Mouse (Mus musculus) limb, embryonic 11.5 days (tissue): ENCODE measurements around the gene Ncdn. TPM values are rescaled to one million over a fixed set of nuclear protein-coding genes. Genes with fewer than 3 reads are reported as not detected.
A peak's percentile ranks its signal among the peaks of the same experiment; 100 is the strongest.

ENCODE experiments used
- ATAC-seq: fragments of 200-750 bp; cut with Nextera tagmentation; 2 replicates; pipeline ENCODE4 v1.8.0; 2017; ENCODE audit warnings: low read depth; ENCODE audit not compliant: insufficient number of reproducible peaks, low FRiP score, low TSS enrichment
- DNase-seq: peaks from one replicate; pipeline ENCODE4 v3.0.0-alpha.2; 2015; ENCODE audit warnings: low spot score
- H3K27ac ChIP-seq: fragments of 300-500 bp; sonication (generic); replicated peaks from 2 replicates; pipeline ENCODE4 v1.5.1; 2014; ENCODE audit warnings: low read depth, mild to moderate bottlenecking, low read length
- H3K27me3 ChIP-seq: fragments of 300-500 bp; sonication (generic); 2 replicates; pipeline ENCODE4 v1.6.1; 2014; ENCODE audit warnings: mild to moderate bottlenecking, low read length, mixed read lengths; ENCODE audit not compliant: control insufficient read depth, insufficient read depth
- H3K36me3 ChIP-seq: fragments of 300-500 bp; sonication (generic); 2 replicates; pipeline ENCODE4 v1.6.1; 2014; ENCODE audit warnings: mild to moderate bottlenecking, low read length, moderate library complexity, mixed read lengths; ENCODE audit not compliant: control insufficient read depth, insufficient read depth
- H3K4me1 ChIP-seq: fragments of 300-500 bp; sonication (generic); 2 replicates; pipeline ENCODE4 v1.6.1; 2014; ENCODE audit warnings: low read length, mixed read lengths; ENCODE audit not compliant: control insufficient read depth, insufficient read depth
- H3K4me2 ChIP-seq: fragments of 300-500 bp; sonication (generic); 2 replicates; pipeline ENCODE4 v1.6.1; 2014; ENCODE audit warnings: low read depth, mild to moderate bottlenecking, moderate library complexity; ENCODE audit not compliant: severe bottlenecking
- H3K4me3 ChIP-seq: fragments of 300-500 bp; sonication (generic); 2 replicates; pipeline ENCODE4 v1.5.1; 2014; ENCODE audit warnings: low read depth, low read length
- H3K9ac ChIP-seq: fragments of 300-500 bp; sonication (generic); 2 replicates; pipeline ENCODE4 v1.6.1; 2014; ENCODE audit warnings: mild to moderate bottlenecking, low read length
- H3K9me3 ChIP-seq: fragments of 300-500 bp; sonication (generic); 2 replicates; pipeline ENCODE4 v1.6.1; 2016; ENCODE audit warnings: low read length; ENCODE audit not compliant: control insufficient read depth
- WGBS: fragments of 180-500 bp; shearing (Covaris S2); extraction: QIAGEN DNeasy Blood & Tissue Kit; methylation state at CpG from one replicate; pipeline ENCODE4 v1.1.7; 2014; 5-methylcytosine and 5-hydroxymethylcytosine counted together
- polyA plus RNA-seq: library from polyadenylated mRNA; unstranded; fragments of >200 nt; fragmentation: Nextera tagmentation; extraction: Ambion mirVana; gene quantifications from 2 replicates; pipeline ENCODE4 v1.2.1, GENCODE M21; 2014

Gene Ncdn
- polyA plus RNA-seq, 1 experiment from 2014 or later: 25.7 TPM

DNA sequence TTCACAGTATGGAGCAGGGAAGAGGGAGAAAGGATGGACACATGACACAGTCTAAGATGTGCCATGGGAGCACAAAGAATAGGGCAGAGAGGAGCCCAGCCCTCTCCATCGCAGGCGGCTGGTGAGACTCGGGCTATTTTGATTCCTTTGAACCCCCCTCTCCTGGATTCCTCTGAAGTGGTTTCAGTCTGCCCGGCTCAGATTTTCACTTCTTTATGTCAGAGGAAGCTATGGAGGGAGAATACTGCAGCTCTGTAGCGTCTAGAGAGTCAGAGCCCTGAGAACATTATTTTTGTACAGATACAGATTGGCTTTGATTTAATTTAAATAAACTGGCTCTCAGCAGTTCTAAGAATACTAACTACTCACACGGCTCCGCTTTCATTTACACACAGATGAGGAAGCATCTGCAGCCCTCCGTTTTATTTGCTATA, 25.9 kb upstream of the Ncdn start:
- Histone ChIP-seq H3K9me3 (no peaks in the 10 kb centered on the region), H3K4me3 (no peak overlapping the region), H3K4me1 (peaks cover 10% of the 10 kb centered on the region; the same call in 1 of the 2 replicates), H3K36me3 (no peaks in the 10 kb centered on the region), H3K9ac (no peak overlapping the region), H3K27me3 (no peaks in the 10 kb centered on the region), H3K27ac (no peak overlapping the region), H3K4me2 (no peak overlapping the region)
- no peak for ATAC-seq
- WGBS: 48% methylated on average over 8 of the region's 8 CpGs
- no peak for DNase-seq

GRCm38 (mm10) chr4:126775182-126775581, 21.9 kb upstream of the Ncdn start:
- Histone ChIP-seq H3K27me3 (no peaks in the 10 kb centered on the region), H3K9me3 (no peaks in the 10 kb centered on the region), H3K4me2 (no peak overlapping the region), H3K9ac (no peak overlapping the region), H3K4me3 (no peak overlapping the region), H3K4me1 (0 out of 2 replicates have a peak, but pooled peaks cover 2% of the 10 kb centered on the region), H3K27ac (no peak overlapping the region), H3K36me3 (no peaks in the 10 kb centered on the region)
- 45% methylated on average over 1 of the region's 1 CpGs for WGBS
- DNase-seq (no peak), ATAC-seq (no peak)

DNA sequence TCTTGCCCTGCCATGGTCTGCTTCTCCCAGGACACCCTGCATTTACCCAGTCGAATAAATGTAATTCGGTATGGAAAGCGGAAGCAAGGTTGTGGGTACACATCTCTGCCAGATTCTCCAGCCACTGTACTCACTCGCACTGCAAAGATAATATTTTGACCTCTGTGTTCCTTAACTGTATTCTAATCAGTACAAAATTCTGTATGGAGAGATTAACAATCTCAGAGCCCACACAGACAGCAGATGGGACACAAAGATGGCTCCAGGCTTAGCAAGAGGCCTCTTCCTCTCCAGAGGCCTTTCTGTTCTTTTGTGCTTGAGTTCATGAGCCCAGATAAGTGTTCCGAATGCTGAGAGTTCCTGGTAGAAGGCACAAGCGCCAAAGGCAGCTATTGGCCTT, 20.6 kb upstream of the Ncdn start:
- H3K4me3 ChIP-seq: no peak overlapping the region
- DNase-seq (no peak), ATAC-seq (no peak)
- no peaks in the 10 kb centered on the region for H3K27me3 ChIP-seq
- no peaks in the 10 kb centered on the region for H3K36me3 ChIP-seq
- no peak overlapping the region for H3K27ac ChIP-seq
- 92% methylated on average over 6 of the region's 6 CpGs for WGBS
- no peak overlapping the region for H3K9ac ChIP-seq
- no peak overlapping the region for H3K4me2 ChIP-seq
- no peaks in the 10 kb centered on the region for H3K9me3 ChIP-seq
- H3K4me1 ChIP-seq: no peaks in the 10 kb centered on the region

- Histone ChIP-seq H3K9me3 (no peaks in the 10 kb centered on the region), H3K27me3 (no peaks in the 10 kb centered on the region), H3K27ac (no peak overlapping the region), H3K9ac (no peak overlapping the region), H3K4me1 (no peaks in the 10 kb centered on the region), H3K36me3 (0 out of 2 replicates have a peak, but pooled peaks cover 2% of the 10 kb centered on the region), H3K4me2 (no peak overlapping the region), H3K4me3 (no peak overlapping the region)
- DNase-seq (no peak), ATAC-seq (no peak)
- WGBS: 55% methylated on average over 4 of the region's 4 CpGs
Observed at GRCm38 (mm10) chr4:126770831-126771230, 17.6 kb upstream of the Ncdn start.

DNA sequence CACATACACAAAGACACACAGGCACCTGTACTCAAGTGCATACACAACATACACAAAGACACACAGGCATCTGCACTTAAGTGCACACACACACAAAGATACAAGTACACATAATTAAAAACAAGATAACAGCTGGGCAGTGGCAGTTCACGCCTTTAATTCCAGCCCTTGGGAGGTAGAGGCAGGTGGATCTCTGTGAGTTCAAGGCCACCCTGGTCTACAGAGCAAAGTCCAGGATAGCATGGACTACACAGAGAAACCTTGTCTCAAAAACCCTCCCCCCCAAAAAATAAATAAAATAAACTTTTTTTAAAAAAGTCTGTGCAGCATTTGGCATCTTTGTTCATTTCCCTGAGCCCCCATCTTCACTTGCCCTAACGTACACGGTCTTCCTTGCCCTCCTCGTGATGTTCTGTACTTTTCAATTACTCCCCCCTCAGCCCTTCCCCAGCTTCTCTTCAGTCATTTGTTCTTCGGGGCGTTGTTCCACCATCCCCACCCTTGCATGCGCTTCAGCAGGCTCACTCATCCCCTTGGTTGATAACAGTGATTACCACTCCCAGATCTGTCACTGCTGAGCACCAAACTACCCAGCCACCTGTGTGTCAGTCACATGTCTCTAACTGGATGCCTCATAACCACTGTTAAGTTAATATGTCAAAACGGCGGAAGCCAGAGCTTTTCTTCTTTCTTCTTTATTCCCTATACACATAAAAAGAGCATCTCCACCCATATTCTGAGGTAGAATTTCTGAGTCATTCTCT, 16.7 kb upstream of the Ncdn start:
- no peak overlapping the region for H3K9ac ChIP-seq
- H3K9me3 ChIP-seq: no peaks in the 10 kb centered on the region
- no peaks in the 10 kb centered on the region for H3K4me1 ChIP-seq
- H3K4me2 ChIP-seq: no peak overlapping the region
- H3K27me3 ChIP-seq: no peaks in the 10 kb centered on the region
- no peak for DNase-seq
- H3K27ac ChIP-seq: no peak overlapping the region
- H3K36me3 ChIP-seq: 0 out of 2 replicates have a peak, but pooled peaks cover 2% of the 10 kb centered on the region
- WGBS: 90% methylated on average over 9 of the region's 9 CpGs
- no peak overlapping the region for H3K4me3 ChIP-seq
- ATAC-seq: no peak

DNA sequence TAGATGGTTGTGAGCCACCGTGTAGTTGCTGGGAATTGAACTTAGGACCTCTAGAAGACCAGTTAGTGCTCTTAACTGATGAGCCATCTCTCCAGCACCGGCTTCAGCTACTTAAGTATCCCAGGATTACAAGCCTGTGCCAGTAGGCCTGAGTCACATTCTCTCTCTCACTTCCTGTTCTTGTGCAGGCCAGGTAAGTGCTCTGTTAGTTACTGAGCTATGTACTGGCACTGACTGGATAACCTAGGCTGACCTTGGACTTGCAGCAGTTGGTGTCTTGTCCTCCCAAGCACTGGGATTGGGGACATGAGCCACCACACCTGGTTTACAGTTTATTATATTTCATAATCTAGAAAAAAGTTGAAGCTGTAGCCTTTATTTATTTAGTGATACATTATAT, 10.2 kb upstream of the Ncdn start:
- ATAC-seq (no peak), DNase-seq (no peak)
- Histone ChIP-seq H3K4me1 (no peaks in the 10 kb centered on the region), H3K4me3 (no peak overlapping the region), H3K9me3 (no peaks in the 10 kb centered on the region), H3K36me3 (0 out of 2 replicates have a peak, but pooled peaks cover 2% of the 10 kb centered on the region), H3K27me3 (no peaks in the 10 kb centered on the region), H3K4me2 (no peak overlapping the region), H3K27ac (no peak overlapping the region), H3K9ac (no peak overlapping the region)
- 91% methylated on average over 2 of the region's 2 CpGs for WGBS

- H3K4me3 ChIP-seq: no peak overlapping the region
- no peaks in the 10 kb centered on the region for H3K9me3 ChIP-seq
- H3K36me3 ChIP-seq: no peaks in the 10 kb centered on the region
- ATAC-seq (peak; percentile 60; the same call in 1 of the 2 replicates), DNase-seq (no peak)
- WGBS: 56% methylated on average over 11 of the region's 11 CpGs
- H3K4me2 ChIP-seq: no peak overlapping the region
- no peak overlapping the region for H3K9ac ChIP-seq
- H3K4me1 ChIP-seq: no peaks in the 10 kb centered on the region
- no peaks in the 10 kb centered on the region for H3K27me3 ChIP-seq
- no peak overlapping the region for H3K27ac ChIP-seq
Observed at GRCm38 (mm10) chr4:126762586-126763359, 9.5 kb upstream of the Ncdn start.

GRCm38 (mm10) chr4:126759435-126759834, 6.2 kb upstream of the Ncdn start:
- no peak overlapping the region for H3K9ac ChIP-seq
- no peaks in the 10 kb centered on the region for H3K27me3 ChIP-seq
- no peak for ATAC-seq
- no peaks in the 10 kb centered on the region for H3K9me3 ChIP-seq
- H3K4me1 ChIP-seq: 0 out of 2 replicates have a peak, but pooled peaks cover under 1% of the 10 kb centered on the region
- no peak overlapping the region for H3K4me3 ChIP-seq
- H3K27ac ChIP-seq: no peak overlapping the region
- no peak overlapping the region for H3K4me2 ChIP-seq
- no peak for DNase-seq
- 71% methylated on average over 2 of the region's 2 CpGs for WGBS
- no peaks in the 10 kb centered on the region for H3K36me3 ChIP-seq
